Mouse (Mus musculus) CH12.LX (cell line): ENCODE data around the gene Cfap46. TPM values are rescaled to one million over a fixed set of nuclear protein-coding genes. Genes with fewer than 3 reads are reported as not detected.
A peak's percentile ranks its signal among the peaks of the same experiment; 100 is the strongest.

Experiments
- DNase-seq: peaks from one replicate; pipeline ENCODE4 v3.0.0-alpha.2; 2013; ENCODE audit errors: extremely low read depth
- H3K27ac ChIP-seq: 2 replicates; pipeline ENCODE4 v1.5.1; 2012; ENCODE audit warnings: low read depth, mild to moderate bottlenecking, control low read depth, moderate library complexity; ENCODE audit not compliant: insufficient read depth
- H3K27me3 ChIP-seq: replicated peaks from 2 replicates; pipeline ENCODE3; 2012; ENCODE audit warnings: inconsistent platforms
- H3K36me3 ChIP-seq, 2 experiments: replicated peaks in 1 of 2; 2 replicates each; pipeline versions ENCODE3 to v1.6.1; 2012; ENCODE audit warnings: inconsistent platforms in 1 of 2, low read length in 1 of 2, mild to moderate bottlenecking in 1 of 2, mixed read lengths in 1 of 2, moderate library complexity in 1 of 2; ENCODE audit not compliant: control insufficient read depth in 1 of 2, insufficient read depth in 1 of 2
- H3K4me1 ChIP-seq, 2 experiments: 2 replicates each; pipeline ENCODE4 v1.6.1; 2012; ENCODE audit warnings: inconsistent platforms in 1 of 2, moderate library complexity in 1 of 2; ENCODE audit not compliant: insufficient read depth in 2 of 2, control insufficient read depth in 1 of 2
- H3K4me2 ChIP-seq: 2 replicates; pipeline ENCODE4 v1.6.1; 2012; ENCODE audit warnings: low read depth, mild to moderate bottlenecking, control low read depth; ENCODE audit not compliant: poor library complexity, insufficient read depth, severe bottlenecking
- H3K4me3 ChIP-seq, 3 experiments: fragments of 150-350 bp in 1 of 3; sonication (generic) in 1 of 3; replicated peaks in 1 of 3; 2 replicates each; pipeline versions ENCODE3 to v1.5.1; 2011 to 2012; ENCODE audit warnings: low read depth in 2 of 3, low read length in 2 of 3, mild to moderate bottlenecking in 2 of 3, moderate library complexity in 2 of 3, control low read depth in 1 of 3, improper control_type of control experiment in 1 of 3, inconsistent platforms in 1 of 3, mixed read lengths in 1 of 3; ENCODE audit not compliant: poor library complexity in 1 of 3
- H3K79me2 ChIP-seq: replicated peaks from 2 replicates; pipeline ENCODE4 v1.6.1; 2012; ENCODE audit warnings: mild to moderate bottlenecking, moderate library complexity; ENCODE audit not compliant: control insufficient read depth, poor library complexity, insufficient read depth, severe bottlenecking; ENCODE audit errors: extremely low read depth
- H3K9ac ChIP-seq: 2 replicates; pipeline ENCODE4 v1.6.1; 2012; ENCODE audit warnings: low read depth, mild to moderate bottlenecking, control low read depth, moderate library complexity; ENCODE audit not compliant: insufficient read depth
- H3K9me3 ChIP-seq: replicated peaks from 2 replicates; pipeline ENCODE3; 2012; ENCODE audit warnings: low read length, inconsistent platforms, mixed read lengths
- BHLHE40 ChIP-seq: IDR thresholded peaks from 2 replicates; pipeline ENCODE4 v1.6.1; 2011; ENCODE audit warnings: mild to moderate bottlenecking, low read depth, low read length, improper control_type of control experiment
- CTCF ChIP-seq, 2 experiments: IDR thresholded peaks in 1 of 2; conservative IDR thresholded peaks in 1 of 2; 2 replicates each; pipeline ENCODE4 v1.5.1; 2011 to 2012; ENCODE audit warnings: low read depth in 2 of 2, low read length in 2 of 2, improper control_type of control experiment in 1 of 2, inconsistent platforms in 1 of 2, mild to moderate bottlenecking in 1 of 2, moderate library complexity in 1 of 2
- EP300 ChIP-seq: IDR thresholded peaks from 2 replicates; pipeline ENCODE4 v1.6.1; 2011; ENCODE audit warnings: low read length, improper control_type of control experiment
- IRF4 ChIP-seq: IDR thresholded peaks from 2 replicates; pipeline ENCODE4 v1.6.1; 2014; ENCODE audit warnings: low read depth, mild to moderate bottlenecking, inconsistent platforms, low read length, improper control_type of control experiment
- JUN ChIP-seq: IDR thresholded peaks from 2 replicates; pipeline ENCODE4 v1.6.1; 2011; ENCODE audit warnings: low read depth, mild to moderate bottlenecking, low read length, improper control_type of control experiment, moderate library complexity; ENCODE audit not compliant: insufficient read depth
- JUND ChIP-seq: conservative IDR thresholded peaks from 2 replicates; pipeline ENCODE4 v1.6.1; 2011; ENCODE audit warnings: low read depth, low read length, improper control_type of control experiment
- MAFK ChIP-seq: IDR thresholded peaks from 2 replicates; pipeline ENCODE4 v1.6.1; 2011; ENCODE audit warnings: low read length, improper control_type of control experiment; ENCODE audit not compliant: insufficient replicate concordance
- MAZ ChIP-seq: IDR thresholded peaks from 2 replicates; pipeline ENCODE4 v1.6.1; 2012; ENCODE audit warnings: low read depth, mild to moderate bottlenecking, inconsistent platforms, low read length, improper control_type of control experiment, moderate library complexity
- MEF2A ChIP-seq: IDR thresholded peaks from 2 replicates; pipeline ENCODE4 v1.6.1; 2014; ENCODE audit warnings: low read depth, mild to moderate bottlenecking, inconsistent platforms, low read length, improper control_type of control experiment, borderline replicate concordance
- MXI1 ChIP-seq: IDR thresholded peaks from 2 replicates; pipeline ENCODE4 v1.6.1; 2011; ENCODE audit warnings: mild to moderate bottlenecking, low read depth, low read length, improper control_type of control experiment
- MYC ChIP-seq: IDR thresholded peaks from 2 replicates; pipeline ENCODE4 v1.6.1; 2011; ENCODE audit warnings: low read depth, mild to moderate bottlenecking, improper control_type of control experiment, low read length
- NELFE ChIP-seq: IDR thresholded peaks from 2 replicates; pipeline ENCODE4 v1.6.1; 2011; ENCODE audit warnings: low read depth, low read length, improper control_type of control experiment
- NRF1 ChIP-seq: IDR thresholded peaks from 2 replicates; pipeline ENCODE4 v1.6.1; 2014; ENCODE audit warnings: low read depth, mild to moderate bottlenecking, inconsistent platforms, low read length, improper control_type of control experiment, moderate library complexity
- PAX5 ChIP-seq: IDR thresholded peaks from 2 replicates; pipeline ENCODE4 v1.6.1; 2012; ENCODE audit warnings: low read length, inconsistent platforms, mixed read lengths
- POLR2A ChIP-seq: IDR thresholded peaks from 2 replicates; pipeline ENCODE4 v1.6.1; 2011; ENCODE audit warnings: low read depth, mild to moderate bottlenecking, improper control_type of control experiment, low read length
- POLR2AphosphoS2 ChIP-seq: IDR thresholded peaks from 2 replicates; pipeline ENCODE4 v1.6.1; 2011; ENCODE audit warnings: low read depth, low read length, improper control_type of control experiment
- RAD21 ChIP-seq: IDR thresholded peaks from 2 replicates; pipeline ENCODE4 v1.6.1; 2011; ENCODE audit warnings: low read depth, mild to moderate bottlenecking, low read length, improper control_type of control experiment, moderate library complexity
- RCOR1 ChIP-seq: conservative IDR thresholded peaks from 2 replicates; pipeline ENCODE4 v1.6.1; 2012; ENCODE audit warnings: low read depth, mild to moderate bottlenecking, inconsistent platforms, low read length, improper control_type of control experiment
- SMC3 ChIP-seq: IDR thresholded peaks from 2 replicates; pipeline ENCODE4 v1.6.1; 2011; ENCODE audit warnings: low read depth, low read length, improper control_type of control experiment
- TBP ChIP-seq: conservative IDR thresholded peaks from 2 replicates; pipeline ENCODE4 v1.6.1; 2011; ENCODE audit warnings: low read depth, low read length, improper control_type of control experiment
- TCF12 ChIP-seq: IDR thresholded peaks from 2 replicates; pipeline ENCODE4 v1.6.1; 2014; ENCODE audit warnings: low read depth, mild to moderate bottlenecking, inconsistent platforms, low read length, improper control_type of control experiment
- USF1 ChIP-seq: IDR thresholded peaks from 2 replicates; pipeline ENCODE4 v1.6.1; 2014; ENCODE audit warnings: low read depth, mild to moderate bottlenecking, inconsistent platforms, low read length, improper control_type of control experiment
- ZC3H11A ChIP-seq: IDR thresholded peaks from 2 replicates; pipeline ENCODE4 v1.6.1; 2012; ENCODE audit warnings: low read depth, mild to moderate bottlenecking, inconsistent platforms, low read length, improper control_type of control experiment
- ZNF384 ChIP-seq: IDR thresholded peaks from 2 replicates; pipeline ENCODE4 v1.6.1; 2012; ENCODE audit warnings: low read depth, low read length, improper control_type of control experiment, inconsistent platforms
- dilution Hi-C: fragments of 300-500 bp; cut with MboI; formaldehyde crosslinking; loops from 2 replicates; pipeline ENCODE4 v1.14.3; 2020; ENCODE audit warnings: low sequenced_read_pairs; ENCODE audit not compliant: extremely low pct_unique_long_range_greater_than_20kb, extremely low pct_ligation_motif_present
- in situ Hi-C: fragments of 300-500 bp; cut with MboI; formaldehyde crosslinking; loops from 3 replicates; pipeline ENCODE4 v1.14.3; 2019; ENCODE audit warnings: low sequenced_read_pairs, low pct_ligation_motif_present, low pct_unique_long_range_greater_than_20kb, mixed read lengths
- polyA plus RNA-seq: library from polyadenylated mRNA; unstranded; fragments of >175 nt; gene quantifications from 2 replicates; pipeline ENCODE4 v1.2.1, GENCODE M21; 2012; ENCODE audit warnings: low read depth; ENCODE audit not compliant: insufficient read length
- total RNA-seq, 2 experiments: library from RNA; depleted of rRNA; stranded (reverse); fragments of 300-350 nt in 1 of 2; fragments of >200 nt in 1 of 2; gene quantifications; 2 replicates each; pipeline ENCODE4 v1.2.3; 2012 to 2014

Cfap46 gene
- total and polyA plus RNA-seq, 3 experiments = 0.11 to 0.13 (median 0.11) TPM

GRCm38 (mm10) chr7:139692641-139693294, 9.2 kb upstream of the Cfap46 start:
- peak; percentile 32 for DNase-seq
- peak overlapping the region; percentile 57 for H3K9ac ChIP-seq
- dilution Hi-C loops = no loop called here
- H3K4me2 ChIP-seq = peak overlapping the region; percentile 48; the same call in 1 of the 2 replicates
- peaks cover 7% of the 10 kb centered on the region for H3K9me3 ChIP-seq
- H3K4me1 ChIP-seq = peaks cover 43 to 52% of the 10 kb centered on the region in 2 experiments
- no peaks in the 10 kb centered on the region for H3K79me2 ChIP-seq
- in situ Hi-C loops = no loop called here
- H3K4me3 ChIP-seq = peak overlapping the region in 1 of 3 experiments; percentile 17
- TF ChIP-seq MXI1 = no peak
- TF ChIP-seq NELFE = no peak
- no peak for TF ChIP-seq PAX5
- no peak for TF ChIP-seq ZNF384
- TF ChIP-seq TCF12 = peak; percentile 38; the same call in 1 of the 2 replicates
- no peak for TF ChIP-seq RAD21
- no peak for TF ChIP-seq ZC3H11A
- TF ChIP-seq POLR2AphosphoS2 = no peak
- TF ChIP-seq EP300 = peak; percentile 51; the same call in 1 of the 2 replicates
- TF ChIP-seq CTCF (conservative IDR thresholded peaks at IDR 0.05 in 1 of 2, IDR thresholded peaks at IDR 0.05 in 1 of 2; ENCODE audit: low read depth in 2 of 2, low read length in 2 of 2) = no peak
- no peak for TF ChIP-seq MAZ
- no peak for TF ChIP-seq BHLHE40
- no peak for TF ChIP-seq USF1
- TF ChIP-seq JUN = peak; percentile 37; the same call in 1 of the 2 replicates
- peak; percentile 36; the same call in 1 of the 2 replicates for TF ChIP-seq MEF2A
- no peak for TF ChIP-seq RCOR1
- peak; percentile 34; the same call in 1 of the 2 replicates for TF ChIP-seq POLR2A
- no peak for TF ChIP-seq TBP
- no peak for TF ChIP-seq SMC3
- 0 out of 2 replicates have a peak, but pooled peaks have one; percentile 26 for TF ChIP-seq JUND
- no peak for TF ChIP-seq NRF1
- no peak for TF ChIP-seq MYC
- TF ChIP-seq MAFK = peak; percentile 92
- TF ChIP-seq IRF4 = peak; percentile 71
- H3K27ac ChIP-seq = peak overlapping the region; percentile 66
- H3K27me3 ChIP-seq = no peaks in the 10 kb centered on the region
- H3K36me3 ChIP-seq = peaks cover 2% of the 10 kb centered on the region in 2 experiments
